Mouse (Mus musculus) megakaryocyte-erythroid progenitor cell, adult 5-6 weeks (primary cell): ENCODE data around the gene Srpr. TPM values are rescaled to one million over a fixed set of nuclear protein-coding genes. Genes with fewer than 3 reads are reported as not detected.

Experiments
- ATAC-seq: replicated peaks from 2 replicates; pipeline ENCODE4 v1.8.0; 2016; ENCODE audit warnings: mild to moderate bottlenecking, inconsistent platforms; ENCODE audit not compliant: severe bottlenecking, poor library complexity, low FRiP score, low TSS enrichment
- total RNA-seq, 2 experiments: library from RNA; stranded (forward) in 1 of 2; stranded (reverse) in 1 of 2; fragments of 200-1000, 215-1000 nt in 1 of 2; fragments of >200 nt in 1 of 2; fragmentation: Nextera tagmentation in 1 of 2; gene quantifications; 2 replicates each; pipeline ENCODE4 v1.2.3; 2014 to 2017

The Srpr gene
- total RNA-seq, 2 experiments from 2014 or later: 47.4 to 50.0 TPM

- no peak for ATAC-seq
These were observed 90.4 kb downstream of the Srpr start for GRCm38 (mm10) chr9:35290417-35290816.

- ATAC-seq: no peak
These were observed 90.9 kb downstream of the Srpr start for GRCm38 (mm10) chr9:35290916-35291315.

GRCm38 (mm10) chr9:35293465-35293864 lies 93.5 kb downstream of the Srpr start:
- ATAC-seq: no peak

Other genes starting within 250 kb of the Srpr start
- 43.1 and 47.0 TPM in 2 replicates for gene St3gal4, start 80.9 kb upstream of the Srpr start, total RNA-seq (2014; fragmentation: Nextera tagmentation)
- gene St3gal4, start 80.9 kb upstream of the Srpr start, total RNA-seq (2017): 24.2 and 31.6 TPM in 2 replicates
- gene Dcps, start 24.1 kb upstream of the Srpr start, total RNA-seq (2014; fragmentation: Nextera tagmentation): 56.1 and 65.7 TPM in 2 replicates
- gene Dcps, start 24.1 kb upstream of the Srpr start, total RNA-seq (2017): 62.0 and 64.6 TPM in 2 replicates
- gene Tirap, start 116 bp downstream of the Srpr start, total RNA-seq (2014; fragmentation: Nextera tagmentation): 2.8 and 3.9 TPM in 2 replicates
- gene Tirap, start 116 bp downstream of the Srpr start, total RNA-seq (2017): 1.2 and 8.7 TPM in 2 replicates
- gene Foxred1, start 10.9 kb downstream of the Srpr start, total RNA-seq (2014; fragmentation: Nextera tagmentation): 29.5 and 36.4 TPM in 2 replicates
- 37.9 and 52.0 TPM in 2 replicates for gene Foxred1, start 10.9 kb downstream of the Srpr start, total RNA-seq (2017)
- gene Fam118b, start 67.6 kb downstream of the Srpr start, total RNA-seq (2014; fragmentation: Nextera tagmentation): 24.7 and 34.1 TPM in 2 replicates
- gene Fam118b, start 67.6 kb downstream of the Srpr start, total RNA-seq (2017): 8.7 and 16.5 TPM in 2 replicates
- gene Rpusd4, start 67.7 kb downstream of the Srpr start, total RNA-seq (2014; fragmentation: Nextera tagmentation): 31.0 and 47.2 TPM in 2 replicates
- 13.9 and 21.5 TPM in 2 replicates for gene Rpusd4, start 67.7 kb downstream of the Srpr start, total RNA-seq (2017)
- 1.8 TPM in 1 of 2 replicates, not detected in the other for gene Cdon, start 221.0 kb downstream of the Srpr start, total RNA-seq (2014; fragmentation: Nextera tagmentation)
- gene Cdon, start 221.0 kb downstream of the Srpr start, total RNA-seq (2017): 3.0 and 9.2 TPM in 2 replicates